Mouse (Mus musculus) ES-E14 (cell line): ENCODE measurements around the gene 4930469K13Rik.

Source experiments
- MAFK ChIP-seq: IDR thresholded peaks from 2 replicates; pipeline ENCODE4 v1.6.1; 2014; ENCODE audit warnings: mild to moderate bottlenecking, low read depth, low read length, inconsistent platforms; ENCODE audit not compliant: insufficient read depth
- ZC3H11A ChIP-seq: IDR thresholded peaks from 2 replicates; pipeline ENCODE4 v1.6.1; 2012; ENCODE audit warnings: low read depth, mild to moderate bottlenecking, inconsistent platforms, low read length, borderline replicate concordance
- ZNF384 ChIP-seq: IDR thresholded peaks from 2 replicates; pipeline ENCODE4 v1.6.1; 2012; ENCODE audit warnings: low read depth, low read length, inconsistent platforms

DNA sequence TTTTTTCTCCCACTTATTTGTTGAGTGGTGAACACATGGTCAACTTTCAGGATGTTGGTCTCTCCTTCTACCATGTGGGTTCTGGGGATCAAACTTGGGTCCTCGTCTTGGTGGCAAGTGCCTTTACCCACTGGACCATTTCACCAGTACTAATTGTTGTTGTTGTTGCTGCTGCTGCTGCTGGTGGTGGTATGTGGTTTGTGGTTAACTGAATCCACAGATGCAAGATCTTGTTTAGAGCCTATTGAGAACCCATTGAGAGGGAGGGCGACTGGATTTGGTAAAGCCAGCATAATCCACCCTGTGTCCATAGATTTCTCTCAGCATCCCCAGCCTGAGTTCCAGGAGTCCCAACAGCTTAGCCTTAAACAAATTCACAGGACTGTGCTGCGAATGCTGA is 97.9 kb downstream of the 4930469K13Rik start:
- no peak for TF ChIP-seq ZNF384
- no peak for TF ChIP-seq ZC3H11A
- no peak for TF ChIP-seq MAFK
